Mouse (Mus musculus): ENCODE measurements at regions not wholly inside any gene's neighbourhood (a gene's known extent, or its start where the extent isn't known, plus 50 kb on each side); places are given as distances from the start of the nearest gene placed in this dataset.

DNA sequence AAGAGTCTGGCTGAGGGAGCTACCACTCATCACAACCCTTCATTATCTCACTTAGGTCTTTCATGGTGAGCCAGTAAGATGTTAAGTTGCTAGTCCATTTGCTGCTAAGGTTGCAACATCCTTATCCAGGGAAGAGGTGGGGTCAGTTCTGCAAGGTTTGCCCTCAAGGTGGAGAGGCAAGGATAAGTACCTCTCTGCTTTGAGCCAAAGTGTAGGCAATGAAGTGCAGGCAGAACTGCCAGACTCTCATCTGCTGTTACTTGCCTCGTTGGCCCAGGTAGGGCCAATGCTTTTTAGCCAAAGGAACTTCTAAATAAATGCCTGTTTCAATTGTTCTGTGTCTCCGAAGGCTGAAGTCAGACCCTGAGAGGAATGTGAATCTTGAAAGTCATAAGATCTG lies 59.6 kb upstream of the Lclat1 start:
- DNase-seq (ENCODE audit: low read depth, low spot score), result no peak

DNA sequence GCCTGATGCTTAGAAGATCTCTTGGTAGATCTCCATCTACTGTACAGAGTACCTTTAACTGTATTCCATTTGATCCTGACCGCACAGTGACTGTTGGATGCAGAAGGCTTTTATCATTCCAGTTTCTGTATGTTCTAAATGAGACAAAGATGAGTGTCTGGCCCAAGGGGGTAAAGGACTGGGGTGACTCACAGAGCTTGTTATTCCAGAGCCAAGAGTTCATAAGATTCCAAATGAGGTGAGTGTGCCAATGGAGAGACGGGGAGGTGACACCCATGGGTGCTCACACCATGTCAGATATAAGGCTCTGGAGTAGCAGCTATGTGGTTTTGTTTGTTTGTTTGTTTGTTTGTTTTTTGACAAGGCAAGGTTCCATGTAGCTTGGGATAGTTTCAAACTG lies 54.8 kb upstream of the Lclat1 start:
- DNase-seq (ENCODE audit: low read depth, low spot score), result no peak

DNA sequence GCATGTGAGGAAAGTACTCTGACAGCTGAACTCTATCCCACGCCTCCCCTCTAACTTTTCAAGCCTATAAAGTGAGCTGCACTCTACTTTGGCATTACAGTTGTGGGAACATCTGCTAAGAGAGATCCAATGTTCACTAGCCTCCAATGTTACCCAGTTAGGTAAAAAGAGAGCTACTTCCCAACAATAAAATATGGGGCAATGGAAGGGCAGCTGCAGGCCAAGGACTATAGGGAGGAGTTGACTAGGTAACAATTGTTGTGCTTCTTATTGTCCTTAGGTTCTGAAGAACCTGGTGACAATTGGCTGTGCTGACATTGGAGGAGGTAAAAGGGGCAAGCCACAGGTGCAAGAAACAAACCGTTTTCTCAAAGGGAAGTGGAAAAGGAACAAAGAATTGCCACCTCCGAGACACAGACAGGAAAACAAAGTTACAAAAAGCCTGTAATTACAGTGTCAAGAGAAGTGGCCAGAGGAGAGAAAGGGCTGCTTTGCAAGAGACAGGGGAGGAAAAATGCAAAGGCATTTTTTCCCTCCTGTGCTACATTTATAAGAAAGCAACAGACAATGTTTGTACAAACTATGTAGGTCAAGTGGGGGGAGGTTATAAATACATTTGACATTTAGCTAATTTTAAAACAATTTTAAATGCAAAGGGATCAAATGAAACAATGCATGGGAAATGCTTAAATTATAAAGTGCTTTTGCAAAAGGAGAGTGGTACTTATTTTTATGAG lies 54.1 kb upstream of the Lclat1 start:
- no peak for DNase-seq (ENCODE audit: low read depth, low spot score)

DNA sequence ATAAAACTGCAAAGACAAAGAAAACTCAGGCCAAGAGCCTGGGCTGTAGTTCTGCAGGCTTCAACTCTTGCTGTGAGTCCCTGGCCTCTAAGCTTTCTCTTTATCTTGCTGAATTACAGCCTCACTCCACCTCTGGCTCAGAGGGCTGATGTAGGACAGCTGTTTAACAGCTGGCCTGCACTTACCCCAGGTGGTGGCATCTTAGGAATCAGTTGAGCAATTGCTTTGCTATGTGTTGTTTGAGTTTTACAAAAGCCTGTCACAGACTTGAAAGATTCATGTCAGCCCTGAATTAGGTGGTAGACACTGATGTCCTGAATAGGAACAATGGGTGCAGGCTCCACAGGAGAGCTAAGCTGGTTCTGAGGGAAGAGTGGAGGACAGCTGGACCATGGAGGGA lies 53.6 kb upstream of the Lclat1 start:
- DNase-seq (ENCODE audit: low read depth, low spot score), result no peak

DNA sequence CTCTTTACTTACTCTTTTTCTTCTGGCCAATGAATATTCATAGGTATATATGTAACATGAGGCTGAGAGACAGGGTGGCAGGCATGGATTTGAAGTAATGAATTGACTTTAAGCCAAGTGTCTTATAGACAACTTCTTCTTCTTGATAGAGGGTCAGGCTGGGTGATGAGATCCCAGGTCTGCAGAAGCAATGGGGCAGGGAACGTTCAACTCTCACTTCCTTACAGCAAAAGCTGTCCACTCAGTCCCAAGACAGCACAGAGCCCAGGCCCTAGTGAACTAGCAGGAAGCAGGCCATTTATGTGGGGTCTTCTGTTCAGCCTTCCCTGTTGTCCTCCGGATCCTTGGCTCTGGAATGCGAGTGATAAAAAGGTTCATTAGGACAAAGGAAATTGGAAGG lies 52.6 kb upstream of the Lclat1 start:
- no peak for DNase-seq (ENCODE audit: low read depth, low spot score)

DNA sequence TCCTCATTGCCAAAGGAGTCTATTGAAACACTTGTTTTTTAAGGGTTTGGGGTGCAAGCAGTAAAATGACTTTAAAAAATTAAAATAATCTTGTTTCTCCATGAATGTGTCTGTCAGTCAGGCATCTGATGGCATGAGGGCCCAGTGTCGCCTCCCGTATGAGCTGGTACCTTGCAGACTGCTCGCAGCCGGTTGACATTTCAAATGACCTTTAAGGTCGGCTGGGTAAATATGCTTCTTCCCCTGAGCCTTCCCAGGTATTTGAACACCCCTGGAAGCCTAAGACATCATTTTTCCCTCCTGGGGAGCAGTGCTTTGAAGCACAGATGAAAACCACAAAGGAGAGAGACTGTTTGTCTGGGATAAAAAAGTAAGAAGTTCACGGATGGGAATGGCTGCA lies 52.2 kb upstream of the Lclat1 start:
- DNase-seq (ENCODE audit: low read depth, low spot score), result no peak

DNA sequence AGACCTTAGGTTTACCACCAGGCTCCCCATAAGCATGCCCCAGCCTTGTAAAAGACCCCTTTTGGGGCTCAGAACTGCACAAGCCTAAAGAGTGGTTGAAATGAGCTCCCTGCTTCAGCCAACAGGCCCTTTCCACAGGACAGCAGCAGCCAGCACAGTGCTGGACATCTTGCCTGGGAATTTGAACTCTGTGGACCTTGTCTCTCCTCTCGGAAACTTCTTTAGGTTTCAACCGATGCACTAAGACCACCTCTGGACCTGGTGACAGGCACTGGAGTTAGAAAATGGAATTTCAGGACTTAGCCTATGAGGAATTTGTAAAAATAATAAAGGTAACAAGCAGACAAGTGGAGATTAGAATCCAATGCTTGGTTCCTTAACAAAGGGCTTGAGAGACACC lies 51.2 kb upstream of the Lclat1 start:
- DNase-seq (ENCODE audit: low read depth, low spot score), result no peak

All from CD4-positive helper T cell, adult 2 months (primary cell).